Mouse (Mus musculus) liver, embryonic 11.5 days (tissue): ENCODE data around the gene Mfap1a. TPM values are rescaled to one million over a fixed set of nuclear protein-coding genes. Genes with fewer than 3 reads are reported as not detected.

Source experiments
- ATAC-seq: fragments of 200-750 bp; cut with Nextera tagmentation; replicated peaks from 2 replicates; pipeline ENCODE4 v1.8.0; 2017; ENCODE audit warnings: moderate number of reproducible peaks, mild to moderate bottlenecking, moderate TSS enrichment, moderate library complexity; ENCODE audit not compliant: low FRiP score
- DNase-seq: peaks from one replicate; pipeline ENCODE4 v3.0.0-alpha.2; 2017; ENCODE audit warnings: low spot score
- H3K27ac ChIP-seq: fragments of 300-500 bp; sonication (generic); 2 replicates; pipeline ENCODE4 v1.5.1; 2014; ENCODE audit warnings: mild to moderate bottlenecking, low read depth, low read length, control low read depth
- H3K27me3 ChIP-seq: fragments of 300-500 bp; sonication (generic); replicated peaks from 2 replicates; pipeline ENCODE4 v1.6.1; 2014; ENCODE audit warnings: low read length, mixed read lengths; ENCODE audit not compliant: control insufficient read depth, insufficient read depth
- H3K36me3 ChIP-seq: fragments of 300-500 bp; sonication (generic); 2 replicates; pipeline ENCODE4 v1.6.1; 2014; ENCODE audit warnings: mild to moderate bottlenecking, low read length, moderate library complexity, mixed read lengths; ENCODE audit not compliant: control insufficient read depth, insufficient read depth
- H3K4me1 ChIP-seq: fragments of 300-500 bp; sonication (generic); replicated peaks from 2 replicates; pipeline ENCODE4 v1.6.1; 2014; ENCODE audit warnings: low read length, mixed read lengths; ENCODE audit not compliant: control insufficient read depth, insufficient read depth
- H3K4me2 ChIP-seq: fragments of 300-500 bp; sonication (generic); 2 replicates; pipeline ENCODE4 v1.6.1; 2014; ENCODE audit warnings: mild to moderate bottlenecking, control low read depth, moderate library complexity
- H3K4me3 ChIP-seq: fragments of 300-500 bp; sonication (generic); 2 replicates; pipeline ENCODE4 v1.5.1; 2014; ENCODE audit warnings: low read depth, low read length, control low read depth
- H3K9ac ChIP-seq: fragments of 300-500 bp; sonication (generic); 2 replicates; pipeline ENCODE4 v1.6.1; 2014; ENCODE audit warnings: low read depth, low read length, control low read depth
- H3K9me3 ChIP-seq: fragments of 300-500 bp; sonication (generic); 2 replicates; pipeline ENCODE4 v1.6.1; 2016; ENCODE audit warnings: low read length, inconsistent platforms, mixed read lengths; ENCODE audit not compliant: control insufficient read depth
- WGBS: fragments of 180-500 bp; shearing (Covaris S2); extraction: QIAGEN DNeasy Blood & Tissue Kit; methylation state at CpG from one replicate; pipeline ENCODE4 v1.1.7; 2014; 5-methylcytosine and 5-hydroxymethylcytosine counted together
- microRNA-seq: library from miRNA; unstranded; fragments of <30 nt; microRNA quantifications from one replicate; pipeline ENCODE4, GENCODE M21; 2017; ENCODE audit warnings: borderline number of aligned reads
- polyA plus RNA-seq: library from polyadenylated mRNA; unstranded; fragments of >200 nt; fragmentation: Nextera tagmentation; extraction: Ambion mirVana; gene quantifications from 2 replicates; pipeline ENCODE4 v1.2.1, GENCODE M21; 2014

The Mfap1a gene
- polyA plus RNA-seq, 1 experiment from 2014 or later: 22.4 TPM

DNA sequence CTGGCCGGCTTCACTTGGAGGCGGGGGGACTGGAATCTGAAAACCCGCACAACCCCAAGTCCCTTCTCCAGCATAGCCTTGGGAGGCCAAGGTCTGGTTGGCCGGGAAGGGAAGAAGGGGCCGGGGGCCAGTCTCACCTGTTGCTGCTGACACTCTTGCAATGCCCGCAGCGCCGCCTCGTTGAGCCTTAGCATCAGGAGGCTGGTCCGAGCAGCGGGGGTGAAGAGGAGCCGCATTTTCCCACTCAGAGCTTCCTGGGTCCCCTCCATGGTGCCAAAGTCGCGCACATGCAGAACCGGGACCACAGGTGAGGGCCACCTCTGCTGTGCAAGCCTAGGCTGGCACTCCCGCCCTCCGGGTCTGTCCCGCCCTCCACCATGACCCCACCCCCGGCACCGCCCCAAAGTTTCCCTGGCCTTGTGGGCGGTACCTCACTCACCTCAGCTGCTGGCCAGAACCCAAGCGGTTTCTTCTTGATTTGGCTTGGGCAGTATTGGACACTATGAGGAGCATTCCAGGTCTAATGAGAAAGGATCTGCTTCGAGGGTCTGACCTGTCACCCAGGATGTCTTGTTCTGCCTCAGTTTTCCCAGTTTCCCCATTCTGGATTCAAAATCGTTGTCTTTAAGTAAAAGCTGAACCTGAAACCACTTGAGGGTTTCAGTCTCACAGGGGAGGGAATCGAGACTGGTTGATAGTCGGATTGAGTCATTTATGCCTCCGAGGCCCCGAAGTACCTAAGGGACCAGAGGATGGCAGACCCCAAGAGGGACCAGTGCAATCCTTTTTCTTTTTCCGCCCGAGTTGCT, 64.0 kb downstream of the Mfap1a start:
- Histone ChIP-seq H3K4me2 (peak overlapping the region; percentile 90), H3K4me1 (peaks cover 12% of the 10 kb centered on the region; the same call in 1 of the 2 replicates), H3K27me3 (0 out of 2 replicates have a peak, but pooled peaks cover 7% of the 10 kb centered on the region), H3K27ac (no peak overlapping the region), H3K9ac (peak overlapping the region; percentile 31), H3K9me3 (no peaks in the 10 kb centered on the region), H3K4me3 (peak overlapping the region; percentile 53), H3K36me3 (peaks cover 4% of the 10 kb centered on the region)
- ATAC-seq (peak; percentile 90), DNase-seq (peak; percentile 83)
- WGBS: 2% methylated on average over 30 of the region's 30 CpGs

Small RNA genes within 50 kb of the gene (microRNA-seq; reads per million reads assigned to microRNA genes)
- not detected for gene Gm22953

Other genes with a start within 250 kb of the Mfap1a start
- gene Trp53bp1, start 235.3 kb downstream of the Mfap1a start, polyA plus RNA-seq: 32.4 and 36.0 TPM in 2 replicates
- gene Map1a, start 217.1 kb downstream of the Mfap1a start, polyA plus RNA-seq: 1.5 and 2.1 TPM in 2 replicates
- 9.6 and 10.1 TPM in 2 replicates for gene Ppip5k1, start 151.3 kb downstream of the Mfap1a start, polyA plus RNA-seq
- 1.7 TPM in 2 replicates for gene Ckmt1, start 149.0 kb downstream of the Mfap1a start, polyA plus RNA-seq
- gene Strc, start 119.5 kb downstream of the Mfap1a start, polyA plus RNA-seq: not detected in 2 replicates
- 491 and 541 TPM in 2 replicates for gene Pdia3, start 92.9 kb downstream of the Mfap1a start, polyA plus RNA-seq
- 1.6 and 1.7 TPM in 2 replicates for gene Catsper2, start 92.9 kb downstream of the Mfap1a start, polyA plus RNA-seq
- gene Ell3, start 62.4 kb downstream of the Mfap1a start, polyA plus RNA-seq: 2.6 and 4.3 TPM in 2 replicates
- 385 and 481 TPM in 2 replicates for gene Serf2, start 57.5 kb downstream of the Mfap1a start, polyA plus RNA-seq
- gene Hypk, start 53.4 kb downstream of the Mfap1a start, polyA plus RNA-seq: 146 and 164 TPM in 2 replicates
- gene Serinc4, start 49.9 kb downstream of the Mfap1a start, polyA plus RNA-seq: 0.12 TPM in 1 of 2 replicates, not detected in the other
- gene Mfap1b, start 32.6 kb downstream of the Mfap1a start, polyA plus RNA-seq: 43.2 and 44.0 TPM in 2 replicates
- 15.4 and 15.5 TPM in 2 replicates for gene Wdr76, start 58 bp upstream of the Mfap1a start, polyA plus RNA-seq